Mouse (Mus musculus): ENCODE measurements around the gene B3gat2.

The B3gat2 gene

GRCm38 (mm10) chr1:23761502-23762135 lies at the start of gene B3gat2:
Gene B3gat2 (plus strand): TSS chr1:23761753.
- peak; percentile 2 for DNase-seq (ENCODE audit: low spot score)

GRCm38 (mm10) chr1:23720326-23720725 lies 41.2 kb upstream of the B3gat2 start:
- DNase-seq (ENCODE audit: low spot score), result no peak

- no peak for DNase-seq (ENCODE audit: low spot score)
Measured at GRCm38 (mm10) chr1:23721036-23721435, 40.5 kb upstream of the B3gat2 start.

- DNase-seq (ENCODE audit: low spot score), result no peak
Measured at GRCm38 (mm10) chr1:23722469-23723372, 38.8 kb upstream of the B3gat2 start.

GRCm38 (mm10) chr1:23731324-23731723 lies 30.2 kb upstream of the B3gat2 start:
- DNase-seq (ENCODE audit: low spot score), result no peak

- no peak for DNase-seq (ENCODE audit: low spot score)
Measured at GRCm38 (mm10) chr1:23750864-23751532, 10.6 kb upstream of the B3gat2 start.

- no peak for DNase-seq (ENCODE audit: low spot score)
Measured at GRCm38 (mm10) chr1:23753091-23753490, 8.5 kb upstream of the B3gat2 start.

- DNase-seq (ENCODE audit: low spot score), result no peak
Measured at GRCm38 (mm10) chr1:23753591-23753990, 8.0 kb upstream of the B3gat2 start.

GRCm38 (mm10) chr1:23754340-23754739 lies 7.2 kb upstream of the B3gat2 start:
- DNase-seq (ENCODE audit: low spot score), result no peak

- no peak for DNase-seq (ENCODE audit: low spot score)
Measured at GRCm38 (mm10) chr1:23754967-23755366, 6.6 kb upstream of the B3gat2 start.

- DNase-seq (ENCODE audit: low spot score), result peak; percentile 11
Measured at GRCm38 (mm10) chr1:23762136-23762687, 659 bp downstream of the B3gat2 start.

- DNase-seq (ENCODE audit: low spot score), result peak; percentile 77
Measured at GRCm38 (mm10) chr1:23762782-23763630, 1.5 kb downstream of the B3gat2 start.

- no peak for DNase-seq (ENCODE audit: low spot score)
Measured at GRCm38 (mm10) chr1:23763726-23764125, 2.2 kb downstream of the B3gat2 start.

GRCm38 (mm10) chr1:23764710-23765109 lies 3.2 kb downstream of the B3gat2 start:
- no peak for DNase-seq (ENCODE audit: low spot score)

GRCm38 (mm10) chr1:23773039-23773438 lies 11.5 kb downstream of the B3gat2 start:
- DNase-seq (ENCODE audit: low spot score), result no peak

- DNase-seq (ENCODE audit: low spot score), result peak; percentile 38
Measured at GRCm38 (mm10) chr1:23792737-23793533, 31.4 kb downstream of the B3gat2 start.

- no peak for DNase-seq (ENCODE audit: low spot score)
Measured at GRCm38 (mm10) chr1:23798306-23798705, 36.8 kb downstream of the B3gat2 start.

GRCm38 (mm10) chr1:23821615-23822014 lies 60.1 kb downstream of the B3gat2 start:
- no peak for DNase-seq (ENCODE audit: low spot score)

GRCm38 (mm10) chr1:23826887-23827758 lies 65.6 kb downstream of the B3gat2 start:
- no peak for DNase-seq (ENCODE audit: low spot score)

GRCm38 (mm10) chr1:23834246-23834645 lies 72.7 kb downstream of the B3gat2 start:
- DNase-seq (ENCODE audit: low spot score), result no peak

Measured in ovary, postnatal 10 days (tissue).